Mouse (Mus musculus) embryo, embryonic 10.5 days (tissue): Measurements from ENCODE around the gene Manba.
A peak's percentile ranks its signal among the peaks of the same experiment; 100 is the strongest.
"Not testable (repeated sequence)": the region's sequence is repeated elsewhere in the genome, so short reads cannot be mapped to it uniquely, and the experiment has no call there.

ENCODE experiments used
- DNase-seq: peaks from one replicate; pipeline ENCODE4 v3.0.0-alpha.2; 2015; ENCODE audit warnings: low spot score

Manba gene

DNA sequence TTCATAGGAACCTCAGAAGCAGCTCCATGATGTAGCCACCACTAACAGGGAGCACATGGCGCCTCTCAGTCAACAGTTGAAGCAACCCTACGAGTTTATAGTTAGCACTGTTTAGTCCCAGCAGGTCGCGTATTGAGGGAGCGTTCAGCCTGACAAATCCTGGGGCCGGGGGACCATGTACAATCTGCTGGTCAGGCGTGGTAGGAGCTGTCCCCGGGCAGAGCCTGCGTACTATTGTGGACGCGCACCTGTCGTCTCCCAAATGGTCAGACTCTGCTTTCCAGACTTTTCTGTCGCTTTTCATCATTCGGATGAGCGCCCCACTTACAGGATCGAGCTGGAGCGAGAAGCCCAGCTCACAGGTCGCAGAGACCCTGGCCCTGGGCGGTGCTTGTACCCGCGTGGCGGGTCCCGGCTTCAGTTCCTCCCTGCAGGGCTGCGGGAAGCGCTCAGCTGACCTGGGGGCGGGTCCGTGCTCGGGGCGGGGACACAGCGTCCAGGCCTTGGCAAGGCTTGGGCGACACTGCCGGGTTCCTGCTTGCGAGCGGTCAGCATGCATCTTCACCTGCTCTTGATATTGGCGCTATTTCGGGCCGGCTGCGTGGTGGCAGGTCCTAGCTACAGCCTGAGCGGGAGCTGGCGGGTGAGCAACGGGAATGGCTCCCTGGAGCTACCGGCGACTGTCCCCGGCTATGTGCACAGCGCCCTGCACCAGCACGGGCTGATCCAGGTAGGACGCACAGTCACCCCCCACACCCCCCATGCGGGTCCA lies at the start of gene Manba:
TSS of gene Manba (plus strand) at position 484 of the 772 bp plus-strand sequence.
- DNase-seq, result peak; percentile 77

DNA sequence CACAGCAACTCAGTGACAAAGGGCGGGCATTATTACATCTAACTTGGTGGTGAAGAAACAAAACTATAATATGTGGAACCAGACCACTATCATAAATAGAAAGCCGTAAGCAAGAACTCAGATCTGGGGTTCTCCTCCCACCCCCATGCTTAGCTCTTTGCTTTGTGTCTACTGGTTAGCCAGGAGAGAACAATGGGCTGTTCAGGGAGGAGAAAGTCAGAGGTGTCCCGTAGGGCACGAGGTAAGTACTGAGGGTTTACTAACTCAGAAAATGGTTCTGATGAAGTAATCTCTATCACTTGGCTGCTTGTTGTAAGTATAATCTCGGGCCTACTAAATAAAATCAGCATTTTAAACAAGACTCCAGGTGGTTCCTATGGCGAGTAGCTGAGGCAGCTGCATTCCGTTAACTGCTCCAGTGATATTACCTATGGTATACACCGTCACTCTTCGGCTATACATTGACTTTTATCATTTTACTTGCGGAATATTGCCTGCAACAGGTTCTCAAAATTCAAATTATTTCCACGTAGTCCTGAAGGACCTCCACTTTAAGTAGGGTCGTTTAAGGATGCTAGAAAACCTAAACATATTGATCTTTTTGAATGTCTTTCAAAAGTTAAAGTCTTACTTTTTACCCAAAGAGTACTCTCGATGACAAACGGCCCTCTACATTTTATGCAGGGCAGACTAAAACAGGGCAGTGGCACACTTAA lies 48.4 kb upstream of the Manba start:
- peak; percentile 17 for DNase-seq

- DNase-seq, result peak; percentile 98
These were observed 47.5 kb upstream of the Manba start, which contains the start of gene Ube2d3 for GRCm38 (mm10) chr3:135437758-135438495. TSS of gene Ube2d3 (plus strand) at chr3:135438149.

GRCm38 (mm10) chr3:135438531-135438912 lies 46.9 kb upstream of the Manba start:
- peak; percentile 87 for DNase-seq

DNA sequence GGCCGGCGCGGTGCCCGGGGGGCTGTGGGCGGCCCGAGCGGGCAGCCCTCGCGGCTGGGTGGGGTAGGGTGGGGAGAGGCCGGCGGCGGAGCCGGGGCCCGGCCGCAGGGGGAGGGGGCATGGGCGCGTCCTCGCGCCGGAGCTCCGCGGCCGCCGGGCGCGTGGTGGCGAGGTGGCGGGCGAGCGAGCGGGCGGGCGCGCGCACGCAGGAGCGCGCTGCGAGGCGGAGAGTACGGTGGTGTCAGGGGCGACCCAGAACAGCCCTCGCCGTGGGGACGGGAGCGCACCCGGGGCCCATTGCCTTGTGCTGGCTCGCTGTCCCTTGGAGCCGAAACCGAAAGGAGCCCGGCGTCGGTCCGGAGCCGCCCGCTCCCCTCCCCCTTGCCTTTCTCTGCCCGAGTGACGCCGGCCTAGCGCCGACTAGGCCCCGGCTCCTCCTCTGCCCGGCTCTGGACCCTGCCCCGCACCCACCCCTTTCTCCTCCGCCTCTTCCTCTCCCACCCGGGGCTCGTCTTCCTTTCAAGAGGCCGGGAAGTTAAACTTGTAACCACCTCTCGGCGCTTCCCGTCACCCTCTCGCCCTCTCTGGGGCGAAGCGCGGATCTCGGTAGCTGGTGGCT lies 46.4 kb upstream of the Manba start:
- peak; percentile 80 for DNase-seq

GRCm38 (mm10) chr3:135439651-135440050 lies 45.8 kb upstream of the Manba start:
- no peak for DNase-seq

- DNase-seq, result peak; percentile 34
These were observed 45.2 kb upstream of the Manba start for GRCm38 (mm10) chr3:135440221-135440620.

DNA sequence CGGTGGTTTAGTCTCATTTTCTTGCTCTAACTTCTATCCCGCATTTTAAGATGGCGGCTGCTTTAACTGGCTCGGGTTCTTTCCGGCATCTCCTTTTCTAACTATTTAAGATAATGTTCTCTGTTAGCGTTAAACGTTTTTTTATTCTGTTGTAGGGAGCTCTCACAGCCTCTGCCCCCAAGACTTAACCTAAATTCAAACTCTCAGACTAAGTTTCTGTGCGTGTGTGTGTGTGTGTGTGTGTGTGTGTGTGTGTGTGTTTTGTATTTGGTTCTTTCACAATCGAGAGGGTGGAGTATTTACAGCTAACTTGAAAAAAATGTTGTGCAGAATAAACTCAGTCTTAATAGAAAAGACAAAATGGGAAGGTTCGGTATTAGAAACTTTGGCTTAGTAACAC lies 44.8 kb upstream of the Manba start:
- no peak for DNase-seq

- no peak for DNase-seq
These were observed 40.5 kb upstream of the Manba start for GRCm38 (mm10) chr3:135444930-135445329.

DNA sequence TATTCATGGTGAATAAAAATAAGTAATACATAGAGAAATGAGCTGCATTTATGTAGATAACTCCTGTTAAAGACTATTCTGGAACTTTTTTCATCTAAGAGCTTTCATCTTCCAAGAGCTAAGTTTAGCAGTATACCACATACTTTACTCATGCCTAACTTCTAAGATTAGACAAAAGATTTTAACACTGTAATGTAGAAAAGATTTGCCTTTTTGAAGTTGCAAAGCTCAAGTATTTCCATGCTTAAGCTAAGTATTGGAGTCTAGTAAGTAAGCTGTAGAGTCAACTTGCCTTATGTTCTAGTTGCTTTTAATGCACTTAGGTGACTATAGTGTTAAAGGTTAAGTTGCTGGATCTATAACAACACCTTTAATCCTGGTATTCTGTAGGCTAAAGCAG lies 26.4 kb upstream of the Manba start:
- no peak for DNase-seq

GRCm38 (mm10) chr3:135468402-135468801 lies 17.0 kb upstream of the Manba start:
- no peak for DNase-seq

DNA sequence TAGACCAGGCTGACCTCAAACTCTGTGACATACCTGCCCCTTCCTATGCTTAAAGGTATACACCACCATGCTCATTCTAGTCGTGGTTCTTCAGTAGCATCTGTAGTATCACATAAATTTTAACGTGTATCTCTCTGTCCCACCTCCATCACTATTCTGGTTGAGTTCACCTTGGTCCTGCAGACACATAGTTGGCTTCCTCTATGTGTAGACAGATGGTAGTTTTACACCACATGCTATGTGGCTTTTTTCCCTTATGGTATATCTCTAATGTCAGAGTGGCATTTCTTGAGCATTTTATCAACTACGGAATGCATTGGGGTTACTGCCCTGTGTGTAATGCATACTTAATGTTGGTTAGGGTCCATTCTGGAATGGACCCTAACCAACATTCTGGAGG lies 16.3 kb upstream of the Manba start:
- DNase-seq, result no peak

GRCm38 (mm10) chr3:135469974-135470373 lies 15.4 kb upstream of the Manba start:
- no peak for DNase-seq

DNA sequence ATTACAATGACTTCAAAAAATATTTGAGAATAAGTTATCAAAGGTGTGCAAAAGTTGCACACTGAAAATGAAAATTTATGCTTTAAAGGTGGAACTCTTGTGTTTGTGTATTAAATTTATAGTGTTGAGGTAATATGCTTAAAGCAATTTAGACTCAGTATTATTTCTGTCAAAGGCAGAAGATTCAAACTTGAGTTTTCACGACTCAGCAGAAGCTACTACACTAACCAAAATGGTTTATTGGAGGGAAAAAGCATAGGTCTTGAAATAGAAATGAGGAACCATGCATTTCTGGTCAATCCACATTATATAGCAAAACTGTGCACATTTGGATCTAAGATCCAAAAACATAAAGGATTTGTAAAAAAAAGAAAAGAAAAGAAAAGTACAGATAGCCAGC lies 14.6 kb upstream of the Manba start:
- DNase-seq, result no peak

GRCm38 (mm10) chr3:135475025-135475424 lies 10.4 kb upstream of the Manba start:
- no peak for DNase-seq

DNA sequence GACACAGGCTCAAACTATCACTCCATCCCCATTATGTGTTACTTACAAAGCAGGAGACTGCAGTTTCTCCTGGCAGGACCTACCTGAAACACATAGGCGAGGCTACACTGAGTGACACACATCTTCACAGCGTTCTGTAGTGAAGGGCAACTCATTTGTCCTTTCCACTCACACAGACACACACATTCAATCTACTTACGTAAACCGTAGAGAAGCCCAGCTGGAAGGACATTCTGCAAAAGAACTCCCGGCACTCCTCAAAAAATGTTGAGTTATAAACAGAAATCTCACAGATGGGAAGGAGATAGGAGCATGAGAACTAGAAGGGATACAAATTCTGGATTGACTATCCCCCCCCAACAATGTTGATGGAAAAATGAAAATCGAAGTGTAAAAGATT lies 9.1 kb upstream of the Manba start:
- DNase-seq, result no peak

- DNase-seq, result no peak
These were observed 8.4 kb upstream of the Manba start for GRCm38 (mm10) chr3:135476977-135477376.

- DNase-seq, result not testable (repeated sequence)
These were observed 6.3 kb upstream of the Manba start for GRCm38 (mm10) chr3:135479090-135479489.

GRCm38 (mm10) chr3:135480767-135481166 lies 4.6 kb upstream of the Manba start:
- DNase-seq, result no peak

- no peak for DNase-seq
These were observed 3.8 kb upstream of the Manba start for GRCm38 (mm10) chr3:135481608-135482007.

- DNase-seq, result not testable (repeated sequence)
These were observed 761 bp upstream of the Manba start for GRCm38 (mm10) chr3:135484650-135485049.

- peak; percentile 20 for DNase-seq
These were observed 460 bp downstream of the Manba start for GRCm38 (mm10) chr3:135485900-135486241.
